Mouse (Mus musculus): ENCODE results near the gene Haao.

DNA sequence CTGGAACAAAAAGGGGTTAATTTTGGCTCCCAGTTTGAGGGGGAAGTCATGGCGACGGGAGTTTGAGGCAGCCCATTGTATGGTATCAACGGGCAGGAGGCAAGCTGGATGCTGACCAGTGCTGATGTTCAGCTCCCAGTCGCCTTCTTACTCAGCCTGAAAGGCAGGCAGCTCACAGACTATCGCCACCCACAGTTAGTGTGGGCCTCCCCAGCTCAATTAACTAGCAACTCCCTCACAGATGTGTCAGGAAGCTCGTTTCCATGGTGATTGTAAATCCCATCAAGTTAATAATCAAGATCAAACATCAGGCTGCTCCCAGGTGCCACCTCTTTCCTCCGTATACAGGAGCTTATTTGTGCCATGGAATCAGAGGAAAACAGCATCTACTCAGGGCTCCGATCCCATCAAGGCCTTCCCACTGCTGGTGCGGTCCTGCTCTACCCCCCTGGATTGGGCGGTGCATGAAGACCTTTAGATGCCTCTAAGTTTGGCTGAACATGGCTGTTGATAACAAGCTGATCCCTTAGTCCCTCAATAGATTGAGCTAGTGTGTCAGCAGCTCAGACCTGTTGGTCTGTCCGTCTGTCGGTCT, 1.4 kb upstream of the Haao start:
- TF ChIP-seq ZC3H11A (IDR thresholded peaks at IDR 0.05; ENCODE audit: borderline replicate concordance, low read depth, low read length) (no peak), ZNF384 (IDR thresholded peaks at IDR 0.05; ENCODE audit: low read depth, low read length) (no peak)
